Mouse (Mus musculus) c-Kit-positive CD71-positive TER-119-negative erythroid progenitor cells, embryonic 14.5 days (primary cell): ENCODE results near the gene Tcirg1.

ENCODE experiments used
- DNase-seq: peaks from one replicate; pipeline ENCODE4 v3.0.0-alpha.2; 2013; ENCODE audit warnings: low read depth

Tcirg1 gene

DNA sequence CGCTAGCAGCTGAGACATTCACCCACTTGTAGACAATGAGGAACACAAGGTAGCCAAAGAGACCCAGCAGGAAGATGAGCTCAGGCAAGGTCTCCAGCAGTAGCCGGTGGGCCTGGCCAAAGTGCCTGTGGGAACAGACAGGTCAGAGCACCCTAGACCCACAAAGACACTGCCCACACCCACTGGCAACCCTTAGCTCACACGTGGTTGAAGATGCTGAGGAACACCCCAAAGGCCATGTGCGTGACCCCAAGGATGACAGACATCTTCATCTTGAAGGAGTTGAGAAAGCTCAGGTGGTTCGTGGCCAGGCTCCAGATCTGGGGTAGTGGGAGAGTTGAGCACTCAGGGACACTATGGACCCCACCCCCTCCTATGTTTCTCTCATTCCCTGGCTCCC, 9.4 kb downstream of the Tcirg1 start:
- DNase-seq, result no peak

DNA sequence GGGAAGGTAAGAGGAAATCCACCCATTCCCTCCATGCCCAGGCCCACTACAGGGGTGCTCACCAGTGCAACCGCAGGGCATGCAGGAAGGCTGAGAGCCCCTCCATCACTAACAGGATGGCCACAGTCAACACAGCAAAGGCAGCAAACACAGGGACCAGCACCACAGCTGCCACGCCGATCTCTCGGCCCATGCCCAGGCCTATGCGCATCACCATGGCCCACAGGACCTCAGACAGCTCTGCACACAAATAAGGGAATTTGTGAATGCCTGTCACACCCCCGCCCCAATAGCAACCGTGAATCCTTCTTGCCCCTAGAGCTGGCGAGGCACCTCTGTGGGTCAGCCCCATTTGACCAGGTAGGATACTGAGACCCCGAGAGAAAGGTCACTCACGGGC, 10.7 kb downstream of the Tcirg1 start:
- DNase-seq, result no peak

DNA sequence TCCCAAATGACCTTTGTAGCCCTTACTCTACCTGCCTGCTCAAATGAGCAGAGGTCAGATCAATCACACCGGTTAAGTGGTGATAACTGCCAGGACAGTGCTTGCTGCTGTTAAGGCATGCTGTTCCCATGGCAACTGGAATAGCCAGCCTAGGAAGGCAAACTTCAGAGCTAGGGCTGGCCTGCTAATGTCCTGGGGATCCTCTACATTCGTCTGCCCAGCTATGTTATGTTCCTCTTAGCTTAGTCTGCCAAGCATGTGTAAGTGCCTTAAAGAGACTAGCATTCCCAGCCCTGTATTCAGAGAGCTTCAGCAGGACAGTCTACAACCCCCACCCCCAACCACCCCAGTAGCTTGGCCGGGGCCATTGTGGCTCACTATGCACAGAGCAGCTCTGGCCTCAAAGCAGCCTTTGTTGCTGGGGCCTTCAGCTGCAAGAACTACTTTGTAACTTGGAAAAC, 11.7 kb downstream of the Tcirg1 start:
- DNase-seq, result no peak

DNA sequence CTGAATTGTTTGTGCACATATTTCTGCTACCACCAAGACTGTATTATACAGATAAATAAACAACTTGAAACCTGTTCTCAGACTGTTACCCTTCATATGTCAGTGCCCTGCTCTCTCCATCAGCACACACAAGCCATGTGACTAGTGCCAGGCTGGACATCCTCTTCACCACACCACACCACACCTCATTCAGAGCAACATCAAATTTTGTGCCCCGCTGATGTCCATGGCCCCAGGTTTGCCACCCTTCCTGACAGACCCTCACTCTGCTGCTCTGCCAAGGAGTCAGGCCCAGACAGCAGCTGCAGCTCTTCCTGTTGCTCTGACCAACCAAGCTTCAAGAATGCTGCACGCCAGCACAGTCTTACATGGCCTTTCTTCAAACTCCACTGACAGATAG, 12.6 kb downstream of the Tcirg1 start:
- DNase-seq, result no peak

GRCm38 (mm10) chr19:3893545-3894116, 13.3 kb downstream of the Tcirg1 start:
- no peak for DNase-seq

- DNase-seq, result no peak
These were observed 16.8 kb downstream of the Tcirg1 start for GRCm38 (mm10) chr19:3890181-3890580.

DNA sequence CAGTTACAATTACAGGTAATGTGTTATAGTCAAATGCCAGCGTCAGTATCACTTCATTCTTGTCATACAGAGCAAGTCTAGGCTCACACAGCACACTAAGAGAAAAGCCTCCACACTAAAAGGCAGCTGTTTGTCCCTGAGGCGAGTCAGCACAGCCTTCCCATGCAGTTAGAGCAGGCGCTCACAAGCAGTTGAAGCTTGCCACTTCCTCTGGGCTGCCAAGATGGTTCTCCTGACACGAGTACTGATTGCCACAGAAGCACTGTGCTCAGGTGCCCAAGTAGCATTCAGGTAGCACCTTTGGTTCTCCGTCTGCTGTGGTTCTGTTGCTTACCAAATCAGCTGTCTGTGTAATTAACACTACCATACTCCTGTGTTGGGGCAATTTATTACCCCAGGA, 17.8 kb downstream of the Tcirg1 start:
- no peak for DNase-seq

- no peak for DNase-seq
These were observed 22.5 kb downstream of the Tcirg1 start for GRCm38 (mm10) chr19:3884325-3884990.

DNA sequence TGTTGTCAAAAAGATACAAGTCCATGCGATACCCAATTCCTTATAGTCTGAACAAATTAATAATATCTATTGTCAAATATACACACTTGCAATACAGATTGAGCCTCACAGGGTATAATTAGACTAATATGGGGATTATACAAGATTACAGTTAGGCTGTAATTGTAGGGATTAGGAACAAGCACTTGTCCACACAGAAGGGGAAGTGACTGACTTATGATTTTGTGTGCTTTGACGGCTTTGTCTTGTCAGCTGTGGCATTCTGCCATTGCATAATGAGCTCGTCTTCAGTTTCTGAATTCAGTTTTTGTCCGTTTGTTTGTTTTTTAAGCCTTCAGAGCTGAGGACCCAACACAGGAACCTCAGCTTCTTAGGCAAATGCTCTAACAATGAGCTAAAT, 24.7 kb downstream of the Tcirg1 start:
- DNase-seq, result no peak

DNA sequence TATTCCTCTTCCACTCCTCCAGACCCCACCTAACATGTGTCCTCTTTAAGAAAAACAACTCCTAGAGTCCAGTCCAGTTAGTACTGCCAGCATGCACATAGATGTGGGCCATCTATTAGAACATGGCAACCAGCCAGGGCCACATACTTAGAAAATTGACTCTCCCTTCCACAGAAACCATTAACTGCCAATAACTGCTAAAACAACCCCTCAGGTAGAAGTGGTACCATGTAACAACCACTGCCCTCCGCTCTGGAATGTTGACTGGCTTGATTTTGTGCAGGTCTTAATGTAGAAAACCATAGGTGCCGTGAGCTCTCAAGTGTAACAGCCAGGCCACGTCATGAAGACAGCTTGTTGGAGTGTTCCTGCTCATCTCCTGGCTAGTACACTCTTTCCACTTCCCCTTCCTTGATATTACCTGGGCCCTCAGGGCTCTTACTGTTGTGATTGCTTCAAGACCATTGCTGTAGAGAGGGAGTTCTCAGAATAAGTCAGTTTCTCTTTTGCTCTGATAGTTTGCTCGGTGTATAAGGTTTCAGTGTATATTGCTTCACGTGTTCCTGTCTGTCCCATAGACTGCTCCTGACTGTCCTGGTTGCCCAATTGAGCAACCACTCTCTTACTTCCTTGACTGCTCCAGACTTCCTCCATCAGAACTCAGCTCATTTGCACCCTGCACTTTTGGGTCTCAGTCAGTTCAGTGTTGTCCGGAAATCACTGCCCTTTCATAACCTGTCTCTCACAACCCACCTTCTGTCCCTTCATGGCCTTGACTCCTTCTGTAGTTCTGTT, 26.7 kb downstream of the Tcirg1 start:
- DNase-seq, result no peak

DNA sequence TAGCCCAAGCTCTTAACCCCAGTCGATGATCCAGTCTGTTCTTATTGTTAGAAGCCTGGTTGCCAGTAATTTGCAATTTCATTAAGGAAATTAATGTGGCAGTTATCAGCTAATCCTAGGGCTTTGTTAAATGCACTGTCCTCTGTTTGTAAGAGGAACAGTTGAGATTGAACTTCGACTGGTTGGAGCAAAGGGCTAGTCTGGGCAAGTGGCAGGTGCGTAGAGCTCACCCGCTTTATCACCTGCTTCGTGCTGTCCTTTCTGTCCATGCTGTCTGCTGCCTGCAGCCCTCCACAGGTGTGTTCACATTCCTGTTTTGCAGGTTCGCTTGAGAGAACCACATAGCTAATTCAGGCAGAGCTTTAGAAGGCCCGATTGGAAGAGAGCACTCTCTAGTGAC, 31.9 kb downstream of the Tcirg1 start:
- no peak for DNase-seq

- no peak for DNase-seq
These were observed 34.6 kb downstream of the Tcirg1 start for GRCm38 (mm10) chr19:3872373-3872772.

GRCm38 (mm10) chr19:3871468-3871867, 35.5 kb downstream of the Tcirg1 start:
- DNase-seq, result no peak

DNA sequence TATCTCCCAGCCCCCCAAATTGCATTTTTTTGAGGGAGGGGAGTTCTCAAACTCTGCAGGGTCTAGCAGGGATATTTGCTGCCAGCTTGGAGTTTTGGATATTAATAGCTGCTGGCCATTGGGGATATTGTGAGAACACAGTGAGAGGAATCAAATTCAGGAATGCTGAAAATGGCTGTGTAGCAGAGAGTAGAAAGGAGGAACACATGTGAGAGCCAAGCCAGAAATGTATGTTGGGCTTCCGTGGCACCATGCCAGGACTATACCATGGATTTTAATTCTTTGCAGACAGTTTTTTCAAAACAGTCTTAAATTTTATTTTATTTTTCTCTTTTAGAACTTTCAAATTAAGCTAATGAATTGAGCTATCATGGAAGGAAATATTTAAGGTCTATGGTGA, 38.6 kb downstream of the Tcirg1 start:
- DNase-seq, result no peak

DNA sequence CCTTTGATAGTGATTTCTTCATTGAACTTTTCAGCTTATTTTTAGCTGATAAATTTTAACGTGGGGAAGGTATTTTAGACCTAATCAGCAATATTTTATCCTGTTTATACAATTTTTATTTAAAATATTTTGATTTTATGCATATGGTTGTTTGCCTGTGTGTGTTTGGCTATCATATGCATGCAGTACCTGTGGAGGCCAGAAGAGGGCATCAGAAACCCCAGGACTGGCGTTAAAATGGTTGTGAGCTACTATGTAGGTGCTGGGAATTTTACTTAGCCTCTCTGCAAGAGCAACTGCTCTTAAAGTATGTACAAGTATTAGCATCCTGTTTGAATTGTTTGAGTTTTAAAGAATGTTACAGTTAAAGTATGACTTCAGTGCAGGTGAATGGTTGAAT, 42.0 kb downstream of the Tcirg1 start:
- no peak for DNase-seq

DNA sequence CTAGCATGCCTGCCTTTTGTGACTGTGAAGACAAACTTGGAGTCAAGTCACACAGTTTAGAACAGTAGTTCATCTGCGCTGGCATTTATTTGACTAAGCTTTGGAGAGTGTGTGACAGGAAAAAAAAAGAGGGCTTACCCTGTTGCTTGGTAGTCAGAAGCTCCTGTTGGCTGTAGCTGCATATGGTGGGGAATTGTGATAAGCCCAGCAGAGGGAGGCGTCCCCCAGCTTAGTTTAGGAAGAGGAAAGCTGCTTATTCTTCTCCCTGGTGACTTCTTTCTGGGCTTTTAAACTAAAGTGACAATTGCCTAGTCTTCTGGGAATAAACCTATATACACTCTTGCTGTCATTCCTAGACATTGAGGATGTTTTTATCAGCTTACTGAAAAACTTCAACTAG, 44.2 kb downstream of the Tcirg1 start:
- no peak for DNase-seq

DNA sequence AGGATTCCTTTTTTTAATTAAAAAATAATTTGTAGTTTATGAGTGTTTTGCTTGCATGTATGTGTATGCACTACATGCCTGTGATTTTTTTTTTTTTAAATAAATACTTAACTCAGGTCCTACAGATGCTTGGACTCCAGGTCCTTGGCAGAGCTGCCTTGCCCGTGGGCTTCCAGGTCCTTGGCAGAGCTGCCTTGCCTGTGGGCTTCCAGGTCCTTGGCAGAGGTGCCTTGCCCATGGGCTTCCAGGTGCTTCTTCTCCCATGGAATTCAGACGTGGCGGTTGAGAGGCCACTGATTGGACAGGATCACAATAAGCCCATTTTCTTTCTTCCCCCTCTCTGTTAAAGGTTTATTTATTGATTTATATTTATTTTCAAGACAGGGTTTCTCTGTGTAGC, 49.7 kb downstream of the Tcirg1 start:
- DNase-seq, result no peak

DNA sequence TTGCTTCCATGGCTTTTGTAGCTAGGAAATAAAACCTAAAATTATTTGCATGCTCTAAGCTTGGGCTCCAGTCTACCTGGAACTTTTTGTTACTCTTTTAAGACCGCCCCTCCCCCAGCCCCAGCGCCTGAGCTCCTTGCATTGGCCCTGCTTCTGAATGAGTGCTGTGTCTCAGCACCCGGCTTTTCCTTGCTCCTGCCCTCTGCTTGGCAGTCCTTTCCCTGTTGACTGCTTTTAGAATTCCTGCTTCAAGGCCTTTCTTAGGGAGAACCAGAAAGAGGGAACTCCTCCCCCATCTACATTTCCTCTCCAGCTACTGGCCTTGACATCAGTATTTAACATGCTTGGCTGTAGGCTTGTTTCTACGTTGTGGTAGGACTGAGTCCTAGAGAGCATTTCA, 51.3 kb downstream of the Tcirg1 start:
- no peak for DNase-seq

DNA sequence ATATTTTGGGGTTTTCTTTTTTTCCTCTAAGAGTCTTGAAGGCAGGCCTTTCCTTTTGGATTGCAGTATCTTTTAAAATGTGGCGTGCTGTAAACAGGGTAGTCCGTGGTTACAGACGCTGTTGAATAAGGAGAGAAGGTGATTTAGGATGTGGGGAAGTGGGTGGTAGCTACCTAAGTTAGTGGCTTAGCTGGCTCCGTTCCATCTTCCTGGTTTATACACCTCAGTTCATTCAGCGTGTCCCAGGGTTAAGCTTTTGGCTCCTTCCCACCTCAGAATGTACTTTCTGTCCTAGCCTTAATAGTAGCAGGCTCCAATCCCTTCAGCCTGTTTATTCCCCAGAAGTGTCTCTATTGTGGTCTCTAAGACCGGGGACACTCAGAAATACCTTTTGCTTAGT, 51.8 kb downstream of the Tcirg1 start:
- DNase-seq, result no peak

- DNase-seq, result no peak
These were observed 53.0 kb downstream of the Tcirg1 start for GRCm38 (mm10) chr19:3853891-3854290.

DNA sequence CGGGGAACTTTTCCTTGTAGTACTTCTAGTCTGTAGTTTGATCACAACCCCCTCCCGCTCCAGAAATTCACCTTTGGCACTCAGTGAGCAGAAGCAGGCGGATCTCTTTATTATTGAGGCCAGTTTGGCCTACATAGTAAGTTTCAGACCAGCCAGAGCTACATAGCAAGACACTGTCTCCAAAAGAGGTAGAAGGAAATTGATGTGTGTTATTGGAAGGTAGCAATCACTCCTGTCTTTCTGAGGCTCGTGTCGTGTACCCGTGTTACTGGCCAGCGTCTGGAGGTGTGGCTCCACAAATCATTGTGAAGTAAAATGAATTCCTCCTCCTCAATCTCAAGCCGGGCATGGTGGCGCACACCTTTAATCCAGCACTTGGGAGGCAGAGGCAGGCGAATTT, 53.8 kb downstream of the Tcirg1 start:
- no peak for DNase-seq

DNA sequence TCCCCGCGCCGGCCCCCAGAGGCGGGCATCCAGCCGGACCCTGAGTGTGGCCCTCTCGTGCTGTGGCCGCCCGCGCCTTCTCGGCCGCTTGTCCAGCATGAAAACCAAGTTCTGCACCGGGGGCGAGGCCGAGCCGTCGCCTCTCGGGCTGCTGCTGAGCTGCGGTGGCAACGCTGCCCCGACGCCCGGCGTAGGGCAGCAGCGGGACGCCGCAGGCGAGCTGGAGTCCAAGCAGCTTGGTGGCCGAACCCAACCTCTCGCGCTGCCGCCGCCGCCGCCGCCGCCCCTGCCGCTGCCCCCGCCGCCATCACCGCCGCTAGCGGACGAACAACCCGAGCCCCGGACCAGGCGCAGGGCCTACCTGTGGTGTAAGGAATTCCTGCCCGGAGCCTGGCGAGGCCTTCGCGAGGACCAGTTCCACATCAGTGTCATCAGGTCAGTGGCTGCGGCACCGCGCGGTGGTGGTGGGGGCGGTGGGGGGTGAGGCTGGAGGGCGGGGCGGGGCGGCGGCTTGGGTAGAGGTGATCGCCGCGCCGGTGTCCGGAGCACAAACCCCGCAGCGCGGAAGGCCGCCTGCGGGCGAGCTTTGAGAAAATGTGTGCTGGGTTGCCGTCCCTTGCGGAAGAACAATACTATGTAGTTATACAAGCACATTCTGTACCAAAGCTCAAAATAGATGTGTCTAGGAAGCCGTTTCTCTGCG, 54.8 kb downstream of the Tcirg1 start:
- DNase-seq, result no peak

DNA sequence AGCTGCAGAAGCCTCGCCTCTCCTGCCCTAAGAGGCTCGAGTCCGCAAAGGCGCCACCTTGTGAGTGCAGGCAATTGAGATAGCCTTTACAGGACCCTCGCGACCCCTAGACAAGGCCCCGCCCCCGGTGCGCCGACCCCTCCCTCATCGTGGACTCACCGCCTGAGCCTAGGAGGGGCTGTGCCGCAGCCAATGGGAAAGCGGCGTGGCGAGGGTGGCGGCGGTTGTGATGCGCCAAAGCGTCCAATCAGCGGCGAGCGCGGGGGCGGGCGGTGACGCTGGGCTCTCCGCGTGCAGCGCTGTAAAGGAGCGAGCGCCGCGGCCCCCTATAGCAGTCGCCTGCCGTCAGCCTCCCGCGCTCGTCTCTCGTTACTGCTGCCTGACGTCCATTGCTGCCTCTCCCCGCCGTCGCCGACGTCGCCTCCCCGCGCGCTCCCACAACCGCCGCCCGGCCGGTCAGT, 55.4 kb downstream of the Tcirg1 start, which contains the start of gene Chka:
TSS of gene Chka (plus strand) at position 272 of the 461 bp plus-strand sequence.
- DNase-seq, result peak; percentile 89
